Mouse (Mus musculus) c-Kit-positive CD71-negative TER-119-negative erythroid progenitor cells, embryonic 14.5 days (primary cell): ENCODE measurements at regions not wholly inside any gene's neighbourhood (a gene's known extent, or its start where the extent isn't known, plus 50 kb on each side); places are given as distances from the start of the nearest gene placed in this dataset.

Experiments
- DNase-seq: peaks from one replicate; pipeline ENCODE4 v3.0.0-alpha.2; 2013; ENCODE audit warnings: low read depth

GRCm38 (mm10) chr11:19670853-19671530 is 253.2 kb upstream of the Spred2 start:
- no peak for DNase-seq

GRCm38 (mm10) chr11:19673012-19673411 is 251.2 kb upstream of the Spred2 start:
- DNase-seq = no peak

- DNase-seq = no peak
Observed at GRCm38 (mm10) chr11:19676514-19676913, 247.7 kb upstream of the Spred2 start.

GRCm38 (mm10) chr11:19679041-19679440 is 245.1 kb upstream of the Spred2 start:
- no peak for DNase-seq

GRCm38 (mm10) chr11:19679669-19680068 is 244.5 kb upstream of the Spred2 start:
- DNase-seq = no peak

- DNase-seq = no peak
Observed at GRCm38 (mm10) chr11:19701198-19701597, 223.0 kb upstream of the Spred2 start.

GRCm38 (mm10) chr11:19708821-19709220 is 215.4 kb upstream of the Spred2 start:
- DNase-seq = no peak

GRCm38 (mm10) chr11:19709337-19709736 is 214.8 kb upstream of the Spred2 start:
- DNase-seq = no peak

GRCm38 (mm10) chr11:19713091-19713490 is 211.1 kb upstream of the Spred2 start:
- no peak for DNase-seq

- DNase-seq = no peak
Observed at GRCm38 (mm10) chr11:19713597-19713996, 210.6 kb upstream of the Spred2 start.

GRCm38 (mm10) chr11:19714211-19714610 is 210.0 kb upstream of the Spred2 start:
- DNase-seq = no peak

GRCm38 (mm10) chr11:19714888-19715595 is 209.1 kb upstream of the Spred2 start:
- no peak for DNase-seq

GRCm38 (mm10) chr11:19718165-19718564 is 206.0 kb upstream of the Spred2 start:
- DNase-seq = no peak

- no peak for DNase-seq
Observed at GRCm38 (mm10) chr11:19729031-19729430, 195.1 kb upstream of the Spred2 start.

GRCm38 (mm10) chr11:19730747-19731146 is 193.4 kb upstream of the Spred2 start:
- no peak for DNase-seq

- DNase-seq = no peak
Observed at GRCm38 (mm10) chr11:19736076-19736475, 188.1 kb upstream of the Spred2 start.

GRCm38 (mm10) chr11:19736926-19737325 is 187.2 kb upstream of the Spred2 start:
- DNase-seq = no peak

- DNase-seq = no peak
Observed at GRCm38 (mm10) chr11:19737331-19737730, 186.8 kb upstream of the Spred2 start.

GRCm38 (mm10) chr11:19737807-19738206 is 186.4 kb upstream of the Spred2 start:
- no peak for DNase-seq

- DNase-seq = no peak
Observed at GRCm38 (mm10) chr11:19739527-19740151, 184.5 kb upstream of the Spred2 start.

- no peak for DNase-seq
Observed at GRCm38 (mm10) chr11:19740562-19740961, 183.6 kb upstream of the Spred2 start.

- no peak for DNase-seq
Observed at GRCm38 (mm10) chr11:19747097-19747972, 176.8 kb upstream of the Spred2 start.
